Comparison of ENCODE assay signal across 10 mouse cellular contexts in genomic region chr11:51565062-51565461, GRCm38 (mm10). TPM values are rescaled to one million over a fixed set of nuclear protein-coding genes. Genes with fewer than 3 reads are reported as not detected.
A peak's percentile ranks its signal among the peaks of the same experiment; 100 is the strongest.
DNase-seq lines count a peak whose midpoint lies in the region; ATAC-seq lines count a peak whose summit lies in the region.
"Had no signal": no experiment of that assay in that cellular context is flagged by ENCODE, and none has a peak within 500 bp of the region (broad histone marks: within the 10 kb centered on the region; RNA-seq: fewer than 3 reads in every experiment).

No protein-coding gene starts in this region.

- H3K27ac ChIP-seq in liver, embryonic 13.5 days: no peak overlapping the region
- no peak overlapping the region for H3K27ac ChIP-seq in liver, embryonic 12.5 days
- H3K27ac ChIP-seq in kidney, embryonic 15.5 days: no peak overlapping the region
- no peak overlapping the region for H3K27ac ChIP-seq in heart, embryonic 12.5 days (ENCODE audit: poor library complexity, severe bottlenecking)
- H3K27ac ChIP-seq: layer of hippocampus, adult 2 months had no signal

- 0 out of 2 replicates have a peak, but pooled peaks cover 2% of the 10 kb centered on the region for H3K4me1 ChIP-seq in liver, embryonic 13.5 days (replicated peaks)
- no peaks in the 10 kb centered on the region for H3K4me1 ChIP-seq in liver, embryonic 12.5 days
- no peaks in the 10 kb centered on the region for H3K4me1 ChIP-seq in kidney, embryonic 15.5 days
- no peaks in the 10 kb centered on the region for H3K4me1 ChIP-seq in heart, embryonic 12.5 days (replicated peaks)

- no peak for DNase-seq in liver, embryonic 13.5 days
- DNase-seq in urinary bladder, postnatal 14 days (ENCODE audit: low spot score): no peak
- DNase-seq in adrenal gland, adult (ENCODE audit: inconsistent age in 2 of 2, low spot score in 1 of 2): no peak
- DNase-seq: cerebellum, postnatal 36 days had no signal

- peak; percentile 31; the same call in 1 of the 2 replicates for ATAC-seq in liver, embryonic 13.5 days (ENCODE audit: low read depth)
- ATAC-seq in liver, embryonic 12.5 days: no peak
- peak; percentile 100 for ATAC-seq in common myeloid progenitor, adult 5-6 weeks (replicated peaks; ENCODE audit: low read depth, poor library complexity, severe bottlenecking)
- ATAC-seq in kidney, embryonic 15.5 days (replicated peaks; ENCODE audit: low FRiP score): 0 out of 2 replicates have a peak, but pooled peaks have one; percentile 25
- ATAC-seq in monocyte, adult 5-6 weeks (replicated peaks; ENCODE audit: insufficient number of reproducible peaks, low FRiP score, low TSS enrichment, poor library complexity, severe bottlenecking): peak; percentile 55; the same call in 1 of the 2 replicates
- ATAC-seq in heart, embryonic 12.5 days (ENCODE audit: insufficient number of reproducible peaks, low FRiP score): no peak

- H3K36me3 ChIP-seq in liver, embryonic 13.5 days: no peaks in the 10 kb centered on the region
- H3K36me3 ChIP-seq in liver, embryonic 12.5 days: no peaks in the 10 kb centered on the region
- no peaks in the 10 kb centered on the region for H3K36me3 ChIP-seq in kidney, embryonic 15.5 days
- no peaks in the 10 kb centered on the region for H3K36me3 ChIP-seq in heart, embryonic 12.5 days

- no peak overlapping the region for H3K4me3 ChIP-seq in liver, embryonic 13.5 days (replicated peaks)
- no peak overlapping the region for H3K4me3 ChIP-seq in liver, embryonic 12.5 days
- no peak overlapping the region for H3K4me3 ChIP-seq in kidney, embryonic 15.5 days (replicated peaks)
- no peak overlapping the region for H3K4me3 ChIP-seq in heart, embryonic 12.5 days
- H3K4me3 ChIP-seq: layer of hippocampus, adult 2 months had no signal

- no peak overlapping the region for H3K9ac ChIP-seq in liver, embryonic 13.5 days
- no peak overlapping the region for H3K9ac ChIP-seq in liver, embryonic 12.5 days
- no peak overlapping the region for H3K9ac ChIP-seq in kidney, embryonic 15.5 days
- no peak overlapping the region for H3K9ac ChIP-seq in heart, embryonic 12.5 days

- no peak overlapping the region for H3K4me2 ChIP-seq in liver, embryonic 13.5 days
- no peak overlapping the region for H3K4me2 ChIP-seq in liver, embryonic 12.5 days
- no peak overlapping the region for H3K4me2 ChIP-seq in kidney, embryonic 15.5 days
- H3K4me2 ChIP-seq in heart, embryonic 12.5 days: no peak overlapping the region

- WGBS in liver, embryonic 13.5 days (ENCODE audit: insufficient replicate concordance): 23% methylated on average over 3 of the region's 3 CpGs
- WGBS in liver, embryonic 12.5 days (ENCODE audit: insufficient replicate concordance): 33% methylated on average over 3 of the region's 3 CpGs
- WGBS in kidney, embryonic 15.5 days: 22% methylated on average over 3 of the region's 3 CpGs
- 39% methylated on average over 3 of the region's 3 CpGs for WGBS in heart, embryonic 12.5 days

- no peaks in the 10 kb centered on the region; the same call in 1 of the 2 replicates for H3K9me3 ChIP-seq in liver, embryonic 13.5 days (replicated peaks)
- H3K9me3 ChIP-seq in liver, embryonic 12.5 days (replicated peaks): 0 out of 2 replicates have a peak, but pooled peaks cover 4% of the 10 kb centered on the region
- H3K9me3 ChIP-seq in kidney, embryonic 15.5 days (replicated peaks): no peaks in the 10 kb centered on the region
- H3K9me3 ChIP-seq in heart, embryonic 12.5 days (replicated peaks): 0 out of 2 replicates have a peak, but pooled peaks cover 4% of the 10 kb centered on the region

- H3K27me3 ChIP-seq in liver, embryonic 13.5 days: no peaks in the 10 kb centered on the region
- no peaks in the 10 kb centered on the region for H3K27me3 ChIP-seq in liver, embryonic 12.5 days (replicated peaks)
- no peaks in the 10 kb centered on the region for H3K27me3 ChIP-seq in kidney, embryonic 15.5 days
- peaks cover 3% of the 10 kb centered on the region; the same call in 1 of the 2 replicates for H3K27me3 ChIP-seq in heart, embryonic 12.5 days (replicated peaks)

RNA-seq across cellular contexts. Expression of gene Phykpl, which starts 19.5 kb away (rescaled TPM):
- 14.4 and 15.0 TPM in 2 replicates for polyA plus RNA-seq in liver, embryonic 13.5 days (2015; fragmentation: Nextera tagmentation; extraction: Ambion mirVana)
- 20.1 and 22.2 TPM in 2 replicates for polyA plus RNA-seq in liver, embryonic 12.5 days (2016; fragmentation: Nextera tagmentation; extraction: Ambion mirVana)
- 16.1 and 21.2 TPM in 2 replicates for total RNA-seq in common myeloid progenitor, adult 5-6 weeks (2017)
- 22.2 and 23.1 TPM in 2 replicates for polyA plus RNA-seq in kidney, embryonic 15.5 days (2015; fragmentation: Nextera tagmentation; extraction: Ambion mirVana)
- total RNA-seq in monocyte, adult 5-6 weeks (2017): 13.8 to 20.0 TPM (median 15.8 TPM) in 3 replicates
- 15.1 and 16.9 TPM in 2 replicates for polyA plus RNA-seq in heart, embryonic 12.5 days (2016; fragmentation: Nextera tagmentation; extraction: Ambion mirVana)

RNA-seq across cellular contexts. Expression of gene Hnrnpab, which starts 41.6 kb away (rescaled TPM):
- 250 and 275 TPM in 2 replicates for polyA plus RNA-seq in liver, embryonic 13.5 days (2015; fragmentation: Nextera tagmentation; extraction: Ambion mirVana)
- polyA plus RNA-seq in liver, embryonic 12.5 days (2016; fragmentation: Nextera tagmentation; extraction: Ambion mirVana): 503 and 514 TPM in 2 replicates
- 1,082 and 1,177 TPM in 2 replicates for total RNA-seq in common myeloid progenitor, adult 5-6 weeks (2017)
- 443 and 447 TPM in 2 replicates for polyA plus RNA-seq in kidney, embryonic 15.5 days (2015; fragmentation: Nextera tagmentation; extraction: Ambion mirVana)
- 353 to 398 TPM (median 355 TPM) in 3 replicates for total RNA-seq in monocyte, adult 5-6 weeks (2017)
- polyA plus RNA-seq in heart, embryonic 12.5 days (2016; fragmentation: Nextera tagmentation; extraction: Ambion mirVana): 428 and 457 TPM in 2 replicates

RNA-seq across cellular contexts. Expression of gene Nhp2, which starts 54.5 kb away (rescaled TPM):
- 186 and 203 TPM in 2 replicates for polyA plus RNA-seq in liver, embryonic 13.5 days (2015; fragmentation: Nextera tagmentation; extraction: Ambion mirVana)
- 217 and 228 TPM in 2 replicates for polyA plus RNA-seq in liver, embryonic 12.5 days (2016; fragmentation: Nextera tagmentation; extraction: Ambion mirVana)
- 115 and 170 TPM in 2 replicates for total RNA-seq in common myeloid progenitor, adult 5-6 weeks (2017)
- 163 and 169 TPM in 2 replicates for polyA plus RNA-seq in kidney, embryonic 15.5 days (2015; fragmentation: Nextera tagmentation; extraction: Ambion mirVana)
- total RNA-seq in monocyte, adult 5-6 weeks (2017): 25.0 to 37.2 TPM (median 27.0 TPM) in 3 replicates
- polyA plus RNA-seq in heart, embryonic 12.5 days (2016; fragmentation: Nextera tagmentation; extraction: Ambion mirVana): 89.6 and 91.9 TPM in 2 replicates

Comparison
In these comparisons a context has a peak if more than half of its experiments do, and no peak if none do; other contexts are left out.
1. ATAC-seq: peak in liver, embryonic 13.5 days (single experiment), common myeloid progenitor, adult 5-6 weeks (single experiment), kidney, embryonic 15.5 days (single experiment) and monocyte, adult 5-6 weeks (single experiment); none in liver, embryonic 12.5 days (single experiment) and heart, embryonic 12.5 days (single experiment).